Mouse (Mus musculus) thymus, adult 2 months (tissue): Measurements from ENCODE around the gene Tgm6. TPM values are rescaled to one million over a fixed set of nuclear protein-coding genes. Genes with fewer than 3 reads are reported as not detected.

ENCODE experiments used
- DNase-seq: peaks from one replicate; pipeline ENCODE4 v3.0.0; 2021
- H3K27ac ChIP-seq: fragments of 200-500 bp; 2 replicates; pipeline ENCODE4 v1.5.1; 2012; ENCODE audit warnings: low read length, control low read depth; ENCODE audit not compliant: control insufficient read depth, insufficient read depth
- H3K27me3 ChIP-seq: fragments of 200-500 bp; 2 replicates; pipeline ENCODE4 v1.6.1; 2012; ENCODE audit warnings: mild to moderate bottlenecking, low read length, moderate library complexity, mixed read lengths; ENCODE audit not compliant: control insufficient read depth, insufficient read depth
- H3K36me3 ChIP-seq: fragments of 200-500 bp; 2 replicates; pipeline ENCODE4 v1.6.1; 2012; ENCODE audit warnings: mild to moderate bottlenecking, low read length, moderate library complexity; ENCODE audit not compliant: control insufficient read depth, insufficient read depth
- H3K4me1 ChIP-seq: fragments of 200-500 bp; replicated peaks from 2 replicates; pipeline ENCODE4 v1.6.1; 2012; ENCODE audit warnings: low read length; ENCODE audit not compliant: control insufficient read depth, insufficient read depth
- H3K4me3 ChIP-seq: fragments of 200-500 bp; 2 replicates; pipeline ENCODE4 v1.5.1; 2012; ENCODE audit warnings: mild to moderate bottlenecking, low read length, control low read depth, moderate library complexity; ENCODE audit not compliant: control insufficient read depth, insufficient read depth
- CTCF ChIP-seq: fragments of 200-500 bp; IDR thresholded peaks from 2 replicates; pipeline ENCODE4 v1.5.1; 2012; ENCODE audit warnings: mild to moderate bottlenecking, control low read depth, low read length, moderate library complexity, borderline replicate concordance; ENCODE audit not compliant: control insufficient read depth, poor library complexity, insufficient read depth; ENCODE audit errors: extremely low read depth
- POLR2A ChIP-seq: fragments of 200-500 bp; IDR thresholded peaks from 2 replicates; pipeline ENCODE4 v1.6.1; 2012; ENCODE audit warnings: mild to moderate bottlenecking, low read length, control low read depth, moderate library complexity; ENCODE audit not compliant: control insufficient read depth, poor library complexity, insufficient read depth; ENCODE audit errors: extremely low read depth
- WGBS: fragments of 180-500 bp; shearing (Covaris S2); methylation state at CpG from one replicate; pipeline ENCODE4 v1.1.7; 2018; 5-methylcytosine and 5-hydroxymethylcytosine counted together
- polyA plus RNA-seq: library from polyadenylated mRNA; depleted of rRNA; stranded (reverse); fragments of >200 nt; gene quantifications from 2 replicates; pipeline ENCODE4 v1.2.3, GENCODE M21; 2012

Tgm6 gene
- polyA plus RNA-seq, 1 experiment: 0.04 TPM

- Histone ChIP-seq H3K27me3 (no peaks in the 10 kb centered on the region), H3K4me3 (no peak overlapping the region), H3K36me3 (no peaks in the 10 kb centered on the region), H3K27ac (no peak overlapping the region), H3K4me1 (no peaks in the 10 kb centered on the region)
- 93% methylated on average over 1 of the region's 1 CpGs for WGBS
- DNase-seq: no peak
- no peak for TF ChIP-seq CTCF
- no peak for TF ChIP-seq POLR2A
Measured at GRCm38 (mm10) chr2:130126073-130126472, 13.9 kb downstream of the Tgm6 start.

- Histone ChIP-seq H3K4me1 (no peaks in the 10 kb centered on the region), H3K27ac (no peak overlapping the region), H3K4me3 (no peak overlapping the region), H3K36me3 (no peaks in the 10 kb centered on the region), H3K27me3 (no peaks in the 10 kb centered on the region)
- DNase-seq: no peak
- TF ChIP-seq POLR2A (no peak), CTCF (no peak)
- WGBS: 4% methylated on average over 1 of the region's 1 CpGs
Measured at GRCm38 (mm10) chr2:130129687-130130086, 17.5 kb downstream of the Tgm6 start.

GRCm38 (mm10) chr2:130143011-130143410 is 30.8 kb downstream of the Tgm6 start:
- no peak for TF ChIP-seq CTCF
- TF ChIP-seq POLR2A: no peak
- Histone ChIP-seq H3K4me3 (no peak overlapping the region), H3K27me3 (no peaks in the 10 kb centered on the region), H3K36me3 (no peaks in the 10 kb centered on the region), H3K27ac (no peak overlapping the region), H3K4me1 (no peaks in the 10 kb centered on the region)
- DNase-seq: no peak
- WGBS: 95% methylated on average over 8 of the region's 8 CpGs

GRCm38 (mm10) chr2:130144703-130145324 is 32.6 kb downstream of the Tgm6 start:
- H3K27me3 ChIP-seq: no peaks in the 10 kb centered on the region
- TF ChIP-seq CTCF (no peak), POLR2A (no peak)
- 95% methylated on average over 23 of the region's 23 CpGs for WGBS
- no peaks in the 10 kb centered on the region for H3K36me3 ChIP-seq
- no peaks in the 10 kb centered on the region for H3K4me1 ChIP-seq
- H3K27ac ChIP-seq: no peak overlapping the region
- no peak overlapping the region for H3K4me3 ChIP-seq
- DNase-seq: no peak

GRCm38 (mm10) chr2:130146089-130146668 is 34.0 kb downstream of the Tgm6 start:
- Histone ChIP-seq H3K27ac (no peak overlapping the region), H3K4me1 (no peaks in the 10 kb centered on the region), H3K27me3 (no peaks in the 10 kb centered on the region), H3K36me3 (no peaks in the 10 kb centered on the region), H3K4me3 (no peak overlapping the region)
- TF ChIP-seq CTCF: no peak
- no peak for TF ChIP-seq POLR2A
- no peak for DNase-seq
- 88% methylated on average over 5 of the region's 5 CpGs for WGBS

GRCm38 (mm10) chr2:130155171-130155570 is 43.0 kb downstream of the Tgm6 start:
- 89% methylated on average over 3 of the region's 3 CpGs for WGBS
- no peak overlapping the region for H3K4me3 ChIP-seq
- TF ChIP-seq POLR2A (no peak), CTCF (no peak)
- no peaks in the 10 kb centered on the region for H3K27me3 ChIP-seq
- no peaks in the 10 kb centered on the region for H3K36me3 ChIP-seq
- no peaks in the 10 kb centered on the region for H3K4me1 ChIP-seq
- no peak overlapping the region for H3K27ac ChIP-seq
- DNase-seq: no peak

- H3K36me3 ChIP-seq: no peaks in the 10 kb centered on the region
- H3K4me3 ChIP-seq: no peak overlapping the region
- no peak overlapping the region for H3K27ac ChIP-seq
- H3K27me3 ChIP-seq: no peaks in the 10 kb centered on the region
- no peaks in the 10 kb centered on the region for H3K4me1 ChIP-seq
- DNase-seq: no peak
- TF ChIP-seq POLR2A (no peak), CTCF (no peak)
Measured at GRCm38 (mm10) chr2:130155851-130156250, 43.6 kb downstream of the Tgm6 start.
